Mouse (Mus musculus): ENCODE results near the gene Ccnyl1. TPM values are rescaled to one million over a fixed set of nuclear protein-coding genes. Genes with fewer than 3 reads are reported as not detected.
A peak's percentile ranks its signal among the peaks of the same experiment; 100 is the strongest.

Ccnyl1 gene
- polyA plus RNA-seq, 1 experiment from 2014 or later: 4.6 TPM

- Histone ChIP-seq H3K27me3 (no peaks in the 10 kb centered on the region), H3K36me3 (peaks cover 5% of the 10 kb centered on the region; the same call in 1 of the 2 replicates), H3K4me2 (replicated peaks) (no peak overlapping the region), H3K9me3 (no peaks in the 10 kb centered on the region), H3K4me1 (no peaks in the 10 kb centered on the region), H3K4me3 (no peak overlapping the region), H3K9ac (replicated peaks) (no peak overlapping the region), H3K27ac (replicated peaks) (no peak overlapping the region)
- 12% methylated on average over 2 of the region's 2 CpGs for WGBS
- ATAC-seq (replicated peaks): no peak
Measured at GRCm38 (mm10) chr1:64709891-64710290, 19.6 kb downstream of the Ccnyl1 start.

GRCm38 (mm10) chr1:64712006-64712760 lies 21.9 kb downstream of the Ccnyl1 start:
- no peaks in the 10 kb centered on the region for H3K27me3 ChIP-seq
- 77% methylated on average over 14 of the region's 14 CpGs for WGBS
- 0 out of 2 replicates have a peak overlapping the region, but pooled peaks have one; percentile 27 for H3K27ac ChIP-seq (replicated peaks)
- ATAC-seq (replicated peaks): peak; percentile 69
- no peak overlapping the region for H3K4me2 ChIP-seq (replicated peaks)
- no peak overlapping the region for H3K4me3 ChIP-seq
- no peaks in the 10 kb centered on the region for H3K9me3 ChIP-seq
- peaks cover 7% of the 10 kb centered on the region; the same call in 1 of the 2 replicates for H3K36me3 ChIP-seq
- no peaks in the 10 kb centered on the region for H3K4me1 ChIP-seq
- H3K9ac ChIP-seq (replicated peaks): no peak overlapping the region

GRCm38 (mm10) chr1:64715458-64715857 lies 25.2 kb downstream of the Ccnyl1 start:
- H3K4me1 ChIP-seq: peaks cover 5% of the 10 kb centered on the region
- peaks cover 7% of the 10 kb centered on the region; the same call in 1 of the 2 replicates for H3K36me3 ChIP-seq
- H3K9me3 ChIP-seq: no peaks in the 10 kb centered on the region
- no peaks in the 10 kb centered on the region for H3K27me3 ChIP-seq
- no peak overlapping the region for H3K4me2 ChIP-seq (replicated peaks)
- 82% methylated on average over 2 of the region's 2 CpGs for WGBS
- no peak overlapping the region for H3K4me3 ChIP-seq
- no peak overlapping the region for H3K9ac ChIP-seq (replicated peaks)
- no peak overlapping the region for H3K27ac ChIP-seq (replicated peaks)
- ATAC-seq (replicated peaks): no peak

- Histone ChIP-seq H3K9ac (replicated peaks) (no peak overlapping the region), H3K9me3 (no peaks in the 10 kb centered on the region), H3K27ac (replicated peaks) (no peak overlapping the region), H3K4me2 (replicated peaks) (no peak overlapping the region), H3K27me3 (no peaks in the 10 kb centered on the region), H3K4me3 (no peak overlapping the region), H3K4me1 (peaks cover 14% of the 10 kb centered on the region), H3K36me3 (peaks cover 13% of the 10 kb centered on the region; the same call in 1 of the 2 replicates)
- ATAC-seq (replicated peaks): no peak
- WGBS: 88% methylated on average over 7 of the region's 7 CpGs
Measured at GRCm38 (mm10) chr1:64716589-64717304, 26.5 kb downstream of the Ccnyl1 start.

- Histone ChIP-seq H3K9ac (replicated peaks) (no peak overlapping the region), H3K4me2 (replicated peaks) (no peak overlapping the region), H3K4me1 (peaks cover 14% of the 10 kb centered on the region), H3K27ac (replicated peaks) (no peak overlapping the region), H3K27me3 (no peaks in the 10 kb centered on the region), H3K4me3 (no peak overlapping the region), H3K9me3 (no peaks in the 10 kb centered on the region), H3K36me3 (peaks cover 20% of the 10 kb centered on the region)
- ATAC-seq (replicated peaks): peak; percentile 87; the same call in 1 of the 2 replicates
Measured at GRCm38 (mm10) chr1:64717504-64717903, 27.2 kb downstream of the Ccnyl1 start.

GRCm38 (mm10) chr1:64721034-64721587 lies 30.9 kb downstream of the Ccnyl1 start:
- peak; percentile 19; the same call in 1 of the 2 replicates for ATAC-seq (replicated peaks)
- Histone ChIP-seq H3K27me3 (no peaks in the 10 kb centered on the region), H3K9me3 (no peaks in the 10 kb centered on the region), H3K4me2 (replicated peaks) (no peak overlapping the region), H3K9ac (replicated peaks) (no peak overlapping the region), H3K36me3 (peaks cover 20% of the 10 kb centered on the region), H3K4me3 (no peak overlapping the region), H3K27ac (replicated peaks) (no peak overlapping the region), H3K4me1 (peaks cover 14% of the 10 kb centered on the region)
- 50% methylated on average over 10 of the region's 10 CpGs for WGBS

- WGBS: 53% methylated on average over 4 of the region's 4 CpGs
- peaks cover 13% of the 10 kb centered on the region for H3K4me1 ChIP-seq
Measured at GRCm38 (mm10) chr1:64730046-64730445, 39.8 kb downstream of the Ccnyl1 start.

GRCm38 (mm10) chr1:64731341-64732020 lies 41.2 kb downstream of the Ccnyl1 start:
- Histone ChIP-seq H3K27me3 (peaks cover 44% of the 10 kb centered on the region), H3K4me2 (replicated peaks) (no peak overlapping the region), H3K4me1 (peaks cover 28% of the 10 kb centered on the region), H3K9me3 (no peaks in the 10 kb centered on the region), H3K4me3 (no peak overlapping the region), H3K9ac (replicated peaks) (no peak overlapping the region), H3K36me3 (no peaks in the 10 kb centered on the region), H3K27ac (replicated peaks) (no peak overlapping the region)
- ATAC-seq (replicated peaks): no peak
- 62% methylated on average over 16 of the region's 16 CpGs for WGBS

More at GRCm38 (mm10) chr1:64730046-64730445, 39.8 kb downstream of the Ccnyl1 start:
- H3K9ac ChIP-seq (replicated peaks): no peak overlapping the region
- H3K4me2 ChIP-seq (replicated peaks): no peak overlapping the region
- no peak for ATAC-seq (replicated peaks)
- no peaks in the 10 kb centered on the region for H3K9me3 ChIP-seq
- no peak overlapping the region for H3K4me3 ChIP-seq
- peaks cover 31% of the 10 kb centered on the region for H3K27me3 ChIP-seq
- H3K27ac ChIP-seq (replicated peaks): no peak overlapping the region
- no peaks in the 10 kb centered on the region for H3K36me3 ChIP-seq

DNA sequence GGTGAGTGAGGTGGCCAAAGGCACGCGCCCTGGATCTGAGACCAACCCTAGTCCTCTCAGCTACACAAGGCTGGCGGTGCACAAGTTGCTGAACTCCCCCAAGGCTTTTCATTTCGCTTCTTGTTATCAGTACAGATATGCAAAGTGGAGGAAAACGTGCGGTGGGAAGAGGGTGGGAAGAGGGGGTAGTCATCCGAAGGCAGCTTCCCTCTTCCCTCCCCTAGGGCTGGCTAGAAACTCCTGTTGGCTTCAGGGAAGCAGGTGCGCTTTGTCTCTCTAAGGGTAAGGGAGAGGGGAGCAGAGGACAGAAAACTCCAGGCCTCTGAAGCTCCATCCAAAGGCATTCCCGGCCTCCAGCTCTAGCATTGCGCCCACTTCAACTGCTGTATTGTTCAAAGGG lies 41.9 kb downstream of the Ccnyl1 start:
- Histone ChIP-seq H3K9ac (replicated peaks) (no peak overlapping the region), H3K27ac (replicated peaks) (no peak overlapping the region), H3K27me3 (peaks cover 50% of the 10 kb centered on the region), H3K9me3 (no peaks in the 10 kb centered on the region), H3K4me1 (peaks cover 35% of the 10 kb centered on the region), H3K36me3 (no peaks in the 10 kb centered on the region), H3K4me2 (replicated peaks) (no peak overlapping the region), H3K4me3 (no peak overlapping the region)
- no peak for ATAC-seq (replicated peaks)
- 42% methylated on average over 10 of the region's 10 CpGs for WGBS

DNA sequence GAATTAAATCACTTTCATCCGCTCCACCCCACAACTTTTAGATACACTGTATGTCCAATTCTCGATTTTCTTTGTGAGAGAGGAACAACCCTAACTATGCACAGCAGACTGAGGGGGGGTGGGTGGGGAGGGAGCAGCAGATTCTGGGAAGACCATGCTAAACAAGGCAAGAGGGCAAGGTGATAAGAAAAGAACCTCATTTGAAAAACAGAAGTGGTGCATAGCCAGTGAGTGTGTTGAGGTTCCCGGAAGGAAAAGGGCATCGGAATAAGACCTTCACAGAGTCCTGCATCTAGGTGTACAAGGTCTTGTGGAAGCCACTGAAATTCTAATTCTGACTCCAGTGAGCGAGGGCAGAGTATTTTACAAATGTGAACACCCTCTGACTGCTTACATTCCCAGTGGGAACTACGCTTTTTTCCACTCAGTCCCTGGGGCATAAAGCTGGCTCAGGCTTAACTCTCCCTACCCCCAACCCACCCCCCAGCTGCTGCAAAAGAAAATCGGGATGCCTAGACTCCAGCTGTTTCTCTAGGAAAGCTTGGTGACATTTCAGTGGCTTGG lies 42.5 kb downstream of the Ccnyl1 start:
- 53% methylated on average over 7 of the region's 7 CpGs for WGBS
- Histone ChIP-seq H3K4me3 (no peak overlapping the region), H3K4me1 (peaks cover 36% of the 10 kb centered on the region), H3K4me2 (replicated peaks) (no peak overlapping the region), H3K27ac (replicated peaks) (no peak overlapping the region), H3K27me3 (peaks cover 50% of the 10 kb centered on the region), H3K9ac (replicated peaks) (no peak overlapping the region), H3K9me3 (no peaks in the 10 kb centered on the region), H3K36me3 (no peaks in the 10 kb centered on the region)
- no peak for ATAC-seq (replicated peaks)

DNA sequence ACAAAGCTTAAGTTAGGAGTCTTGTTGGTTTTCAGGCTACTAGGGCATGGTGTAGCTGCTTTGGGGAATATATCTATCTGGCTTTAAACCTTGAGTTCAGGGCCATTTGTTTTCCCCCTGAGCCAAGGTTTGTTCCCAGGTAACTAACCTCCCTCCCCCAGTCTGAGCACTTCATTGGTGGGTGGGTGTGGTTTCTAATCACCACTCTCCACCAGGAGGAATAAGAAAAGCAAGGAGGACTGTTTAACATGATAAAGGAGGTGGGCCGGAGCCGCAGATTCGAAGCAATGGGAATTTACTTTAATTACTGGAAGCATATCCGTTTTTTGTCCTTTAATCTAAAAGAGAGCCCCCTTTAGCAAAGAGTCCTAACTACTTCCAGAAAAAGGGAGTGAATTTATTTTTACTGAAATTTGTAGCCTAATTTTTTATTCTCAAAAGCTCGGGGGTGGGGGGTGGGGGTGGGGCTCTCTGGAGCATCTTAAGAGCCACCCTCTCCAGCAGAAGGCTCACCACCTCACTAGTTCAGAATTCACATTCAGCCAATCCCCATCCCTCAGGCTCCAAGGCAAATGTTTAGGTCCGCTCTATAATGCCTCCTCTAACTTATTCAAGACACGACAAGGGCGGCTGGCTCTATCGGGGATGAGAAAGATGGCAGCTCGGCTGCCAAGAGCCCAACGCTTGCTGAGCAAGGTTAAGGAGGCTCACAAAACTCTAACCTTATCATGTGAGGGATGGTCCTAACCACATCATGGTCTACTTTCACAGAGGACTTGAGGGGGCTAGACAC lies 43.4 kb downstream of the Ccnyl1 start:
- Histone ChIP-seq H3K4me3 (peak overlapping the region; percentile 9; the same call in 1 of the 2 replicates), H3K27me3 (peaks cover 55% of the 10 kb centered on the region), H3K9ac (replicated peaks) (no peak overlapping the region), H3K9me3 (no peaks in the 10 kb centered on the region), H3K27ac (replicated peaks) (no peak overlapping the region), H3K4me2 (replicated peaks) (peak overlapping the region; percentile 7; the same call in 1 of the 2 replicates), H3K36me3 (no peaks in the 10 kb centered on the region), H3K4me1 (peaks cover 45% of the 10 kb centered on the region)
- 3% methylated on average over 11 of the region's 11 CpGs for WGBS
- ATAC-seq (replicated peaks): no peak
